Mouse (Mus musculus) inflammation-experienced regulatory T-cells, adult 16 weeks (primary cell): ENCODE results near the gene Oas1d. TPM values are rescaled to one million over a fixed set of nuclear protein-coding genes. Genes with fewer than 3 reads are reported as not detected.

Experiments
- polyA plus RNA-seq: library from polyadenylated mRNA; unstranded; fragments of 100-300 nt; shearing (Covaris generic); gene quantifications from one replicate; pipeline ENCODE4 v1.2.1, GENCODE M21; 2017

The Oas1d gene
- not detected for polyA plus RNA-seq

GRCm38 (mm10) chr5:120914204-120914603 is at the start of gene Oas1d:
Gene Oas1d (plus strand): TSS chr5:120914536.

GRCm38 (mm10) chr5:120887413-120887812 is 26.9 kb upstream of the Oas1d start, which contains the start of gene Oas1g:
Gene Oas1g (minus strand): TSS chr5:120887613.

GRCm38 (mm10) chr5:120906791-120907733 is 7.3 kb upstream of the Oas1d start, which contains the start of gene Oas1a:
Gene Oas1a (minus strand): TSS chr5:120907521.

Other genes starting within 250 kb of the Oas1d start
- gene Dtx1, start 202.6 kb upstream of the Oas1d start, polyA plus RNA-seq = 35.3 TPM
- 1.2 TPM for gene Oas2, start 164.7 kb upstream of the Oas1d start, polyA plus RNA-seq
- gene Oas3, start 136.9 kb upstream of the Oas1d start, polyA plus RNA-seq = 14.1 TPM
- not detected for gene Oas1e, start 119.0 kb upstream of the Oas1d start, polyA plus RNA-seq
- 13.0 TPM for gene Oas1c, start 102.0 kb upstream of the Oas1d start, polyA plus RNA-seq
- not detected for gene Oas1f, start 67.2 kb upstream of the Oas1d start, polyA plus RNA-seq
- gene Oas1h, start 53.1 kb upstream of the Oas1d start, polyA plus RNA-seq = not detected
- 1.1 TPM for gene Oas1g, start 26.9 kb upstream of the Oas1d start, polyA plus RNA-seq
- 58.4 TPM for gene Oas1a, start 7.0 kb upstream of the Oas1d start, polyA plus RNA-seq
- not detected for gene Rph3a, start 95.6 kb downstream of the Oas1d start, polyA plus RNA-seq